Mouse (Mus musculus): ENCODE measurements around the gene Camkmt.

The Camkmt gene

GRCm38 (mm10) chr17:85089621-85090020 lies 731 bp upstream of the Camkmt start:
- DNase-seq (ENCODE audit: low spot score), result no peak

GRCm38 (mm10) chr17:85091762-85092161 lies 1.4 kb downstream of the Camkmt start:
- no peak for DNase-seq (ENCODE audit: low spot score)

GRCm38 (mm10) chr17:85096396-85096795 lies 6.0 kb downstream of the Camkmt start:
- no peak for DNase-seq (ENCODE audit: low spot score)

- DNase-seq (ENCODE audit: low spot score), result no peak
Observed at GRCm38 (mm10) chr17:85098677-85099323, 8.4 kb downstream of the Camkmt start.

GRCm38 (mm10) chr17:85100232-85100631 lies 9.9 kb downstream of the Camkmt start:
- DNase-seq (ENCODE audit: low spot score), result no peak

DNA sequence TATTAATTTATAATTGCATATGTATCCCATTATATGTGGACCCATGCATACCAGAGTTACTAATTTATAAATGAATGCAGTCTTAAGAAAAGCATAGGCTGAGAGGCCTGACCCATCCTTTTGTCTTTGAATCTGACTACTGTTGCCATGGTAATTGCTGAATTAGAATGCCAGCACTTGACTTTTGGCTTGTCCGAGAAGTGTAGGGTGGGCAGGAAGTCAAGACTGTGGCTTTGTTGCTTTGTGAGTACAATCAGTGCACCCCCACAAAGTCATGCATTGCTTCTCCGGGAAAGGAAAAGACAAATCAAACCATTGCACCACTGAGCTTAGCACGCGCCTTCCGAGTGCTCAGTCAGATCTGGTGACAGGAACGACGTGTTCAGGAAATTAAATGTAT lies 11.4 kb downstream of the Camkmt start:
- no peak for DNase-seq (ENCODE audit: low spot score)

DNA sequence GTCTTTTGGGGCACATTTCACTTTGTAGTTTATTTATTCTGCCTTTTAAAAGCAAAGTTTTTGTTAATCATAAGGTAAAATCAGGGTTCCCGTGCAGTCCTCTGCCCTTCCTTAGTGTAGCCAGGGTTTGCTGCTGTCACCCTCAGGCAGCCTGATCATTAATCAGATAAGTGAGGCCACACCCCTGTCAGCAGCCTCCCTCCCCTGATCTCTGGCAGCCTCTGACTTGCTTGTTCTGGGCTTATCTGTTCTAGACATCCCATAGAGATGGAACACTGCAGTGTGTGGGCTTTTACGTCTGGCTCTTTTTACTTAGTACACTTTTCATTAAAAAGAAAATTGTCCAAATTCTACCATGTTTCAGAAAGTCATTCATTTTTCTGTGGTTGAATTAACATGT lies 13.0 kb downstream of the Camkmt start:
- no peak for DNase-seq (ENCODE audit: low spot score)

DNA sequence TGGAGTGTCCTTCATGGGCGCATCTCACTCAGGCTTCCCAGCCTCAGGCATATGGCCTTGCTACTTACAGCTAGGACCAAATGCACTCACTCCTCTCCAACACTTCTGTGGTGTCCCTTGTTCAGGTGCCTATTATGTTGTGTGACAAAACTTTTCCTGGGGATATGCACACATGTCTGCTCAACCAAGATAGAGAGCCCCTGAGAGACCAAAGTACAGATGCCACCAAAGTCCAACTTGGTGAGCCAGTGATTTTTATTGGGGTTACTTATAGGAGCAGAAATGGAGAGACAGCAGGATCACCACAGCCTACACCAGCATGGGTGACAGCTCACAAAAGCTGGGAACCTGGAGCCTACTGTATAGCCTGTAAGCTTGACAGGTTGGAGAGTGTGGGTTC lies 20.3 kb downstream of the Camkmt start:
- no peak for DNase-seq (ENCODE audit: low spot score)

GRCm38 (mm10) chr17:85113441-85113840 lies 23.1 kb downstream of the Camkmt start:
- DNase-seq (ENCODE audit: low spot score), result no peak

GRCm38 (mm10) chr17:85116643-85117042 lies 26.3 kb downstream of the Camkmt start:
- peak; percentile 24 for DNase-seq (ENCODE audit: low spot score)

DNA sequence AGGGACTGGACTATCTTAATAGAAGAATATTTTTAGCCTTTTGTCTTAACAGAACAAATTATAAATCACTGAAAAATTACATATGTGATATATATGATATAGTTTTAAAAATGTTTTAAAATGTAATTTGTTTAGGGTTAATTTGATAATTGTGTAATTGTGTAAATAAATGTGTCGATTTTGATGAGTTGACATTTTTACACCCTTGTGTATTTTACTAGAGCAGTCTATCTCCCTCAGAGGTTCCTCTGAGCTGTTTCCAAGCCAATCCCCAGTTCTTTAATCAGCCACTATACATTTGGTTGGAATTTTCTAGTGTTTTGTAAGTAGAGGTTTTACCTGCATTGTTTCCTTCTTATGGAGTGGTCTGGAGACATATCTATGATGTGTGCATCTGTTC lies 48.0 kb downstream of the Camkmt start:
- no peak for DNase-seq (ENCODE audit: low spot score)

- DNase-seq (ENCODE audit: low spot score), result no peak
Observed at GRCm38 (mm10) chr17:85141621-85142020, 51.3 kb downstream of the Camkmt start.

GRCm38 (mm10) chr17:85142495-85143111 lies 52.3 kb downstream of the Camkmt start:
- DNase-seq (ENCODE audit: low spot score), result no peak

DNA sequence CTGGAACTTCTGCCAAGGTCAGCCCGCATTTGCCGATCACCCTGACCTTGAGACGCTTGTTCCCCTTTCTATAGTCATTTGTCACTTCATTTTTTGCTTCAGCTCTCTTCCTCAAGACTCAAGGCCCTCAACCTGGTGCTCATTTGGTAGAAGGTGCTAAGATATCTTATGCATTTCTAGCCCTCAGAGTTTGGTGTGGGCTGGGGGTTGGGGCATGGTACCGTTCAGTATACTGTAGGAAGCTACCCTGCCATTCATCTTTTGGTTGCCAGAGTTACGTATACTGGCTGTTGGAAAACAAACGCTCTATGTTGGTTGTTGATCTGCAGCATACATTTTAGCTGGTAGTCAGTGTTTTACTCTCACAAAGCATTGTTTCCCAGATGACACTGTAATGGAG lies 53.8 kb downstream of the Camkmt start:
- no peak for DNase-seq (ENCODE audit: low spot score)

- DNase-seq (ENCODE audit: low spot score), result no peak
Observed at GRCm38 (mm10) chr17:85148348-85148747, 58.0 kb downstream of the Camkmt start.

GRCm38 (mm10) chr17:85149211-85149738 lies 58.9 kb downstream of the Camkmt start:
- DNase-seq (ENCODE audit: low spot score), result no peak

GRCm38 (mm10) chr17:85151264-85151663 lies 60.9 kb downstream of the Camkmt start:
- DNase-seq (ENCODE audit: low spot score), result no peak

- no peak for DNase-seq (ENCODE audit: low spot score)
Observed at GRCm38 (mm10) chr17:85158202-85158601, 67.8 kb downstream of the Camkmt start.

- DNase-seq (ENCODE audit: low spot score), result no peak
Observed at GRCm38 (mm10) chr17:85159526-85159925, 69.2 kb downstream of the Camkmt start.

- DNase-seq (ENCODE audit: low spot score), result no peak
Observed at GRCm38 (mm10) chr17:85160786-85161185, 70.4 kb downstream of the Camkmt start.

DNA sequence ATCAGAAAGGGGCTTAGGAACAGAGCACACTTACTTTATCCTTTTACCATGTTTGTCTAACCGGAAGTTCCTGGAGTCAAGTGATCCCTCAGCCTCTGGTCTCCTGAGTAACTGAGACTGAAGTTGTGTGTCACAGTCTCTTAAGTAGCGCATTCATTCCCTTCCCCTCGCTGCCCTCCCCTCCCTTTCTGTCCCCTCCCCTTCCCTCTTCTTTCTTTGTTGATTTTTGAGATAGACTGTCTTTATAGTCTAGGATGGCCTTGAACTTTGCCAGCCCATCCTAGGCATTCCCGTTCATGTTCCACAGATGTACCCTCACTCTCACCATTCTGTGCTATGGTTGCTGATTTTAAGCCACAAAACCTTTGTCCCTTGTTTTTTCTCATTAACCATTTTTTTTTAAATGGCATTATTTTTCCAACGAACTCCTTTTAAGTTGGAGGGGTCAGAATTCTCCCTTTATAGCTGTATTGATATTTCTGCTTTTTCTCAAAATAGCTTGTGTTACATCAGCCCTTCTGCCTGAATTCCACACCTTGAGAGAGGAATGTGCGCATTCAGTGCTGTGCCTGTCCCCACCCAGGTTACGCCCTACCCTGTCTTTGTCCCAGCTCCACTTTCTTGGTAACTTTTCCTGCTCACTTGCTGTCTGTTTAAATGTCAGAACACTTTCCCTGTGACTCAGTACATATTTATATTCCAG lies 72.4 kb downstream of the Camkmt start:
- DNase-seq (ENCODE audit: low spot score), result no peak

DNA sequence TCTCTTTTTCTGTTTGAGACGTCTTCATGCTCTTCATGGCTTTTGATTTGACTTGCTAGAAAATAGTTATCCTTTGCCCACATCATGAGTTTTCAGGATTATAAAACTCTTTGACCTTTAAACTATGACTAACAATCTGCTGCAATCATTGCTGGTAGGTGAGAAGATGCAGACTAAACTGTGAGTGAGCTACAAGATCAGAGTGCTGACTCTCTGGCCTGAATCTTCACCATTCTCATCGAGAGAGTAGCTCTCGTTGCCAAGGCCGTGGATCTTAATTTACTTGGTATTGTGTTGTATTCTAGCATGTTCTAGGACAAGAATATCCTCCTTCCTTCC lies 72.9 kb downstream of the Camkmt start:
- no peak for DNase-seq (ENCODE audit: low spot score)

GRCm38 (mm10) chr17:85168761-85169160 lies 78.4 kb downstream of the Camkmt start:
- no peak for DNase-seq (ENCODE audit: low spot score)
